Comparison of ENCODE assay signal across 8 mouse cellular contexts in genomic region chr1:121096551-121097550, GRCm38 (mm10).
DNase-seq lines count a peak whose midpoint lies in the region; ATAC-seq and TF ChIP-seq lines count a peak whose summit lies in the region.

No protein-coding gene starts in this region.

- H3K4me2 ChIP-seq in kidney, embryonic 14.5 days (replicated peaks; ENCODE audit: low read depth, low read length) = peak overlapping the region; percentile 72
- peak overlapping the region; percentile 61 for H3K4me2 ChIP-seq in lung, embryonic 16.5 days (ENCODE audit: low read depth, low read length)
- peak overlapping the region; percentile 56 for H3K4me2 ChIP-seq in stomach, embryonic 15.5 days

- peak overlapping the region; percentile 28 for H3K4me3 ChIP-seq in cortical plate, adult 2 months (ENCODE audit: insufficient read depth, low read length)
- H3K4me3 ChIP-seq in heart, embryonic 10.5 days = peak overlapping the region; percentile 54
- H3K4me3 ChIP-seq in kidney, embryonic 14.5 days (ENCODE audit: low read length) = peak overlapping the region; percentile 39
- H3K4me3 ChIP-seq in lung, embryonic 16.5 days (ENCODE audit: low read length) = peak overlapping the region; percentile 33
- peak overlapping the region; percentile 36 for H3K4me3 ChIP-seq in stomach, embryonic 15.5 days (replicated peaks)

- H3K9me3 ChIP-seq in heart, embryonic 10.5 days = no peaks in the 10 kb centered on the region
- H3K9me3 ChIP-seq in kidney, embryonic 14.5 days (ENCODE audit: control insufficient read depth, low read length) = no peaks in the 10 kb centered on the region
- H3K9me3 ChIP-seq in lung, embryonic 16.5 days (ENCODE audit: control insufficient read depth, low read length) = no peaks in the 10 kb centered on the region
- H3K9me3 ChIP-seq in stomach, embryonic 15.5 days = no peaks in the 10 kb centered on the region

- peak; percentile 13 for DNase-seq in adrenal gland, postnatal 10 days
- DNase-seq in adrenal gland, adult 8-10 months = no peak
- peak; percentile 76 for DNase-seq in heart, embryonic 10.5 days (ENCODE audit: low spot score)

- H3K27me3 ChIP-seq in heart, embryonic 10.5 days (ENCODE audit: insufficient read depth, poor library complexity, severe bottlenecking) = peaks cover 10% of the 10 kb centered on the region
- H3K27me3 ChIP-seq in kidney, embryonic 14.5 days (ENCODE audit: control insufficient read depth, insufficient read depth, low read length) = no peaks in the 10 kb centered on the region
- peaks cover 2% of the 10 kb centered on the region; the same call in 1 of the 2 replicates for H3K27me3 ChIP-seq in lung, embryonic 16.5 days (ENCODE audit: control insufficient read depth, insufficient read depth, low read depth, low read length)
- H3K27me3 ChIP-seq in stomach, embryonic 15.5 days (replicated peaks) = peaks cover 3% of the 10 kb centered on the region; the same call in 1 of the 2 replicates

- no peaks in the 10 kb centered on the region for H3K36me3 ChIP-seq in heart, embryonic 10.5 days
- H3K36me3 ChIP-seq in kidney, embryonic 14.5 days (ENCODE audit: control insufficient read depth, insufficient read depth, low read length) = no peaks in the 10 kb centered on the region
- H3K36me3 ChIP-seq in lung, embryonic 16.5 days (ENCODE audit: control insufficient read depth, insufficient read depth, low read length) = no peaks in the 10 kb centered on the region
- H3K36me3 ChIP-seq in stomach, embryonic 15.5 days = no peaks in the 10 kb centered on the region

- no peak for TF ChIP-seq CTCF in cortical plate, adult 2 months (IDR thresholded peaks at IDR 0.05; ENCODE audit: extremely low read depth, insufficient read depth, low read length)

- peak; percentile 62; the same call in 1 of the 2 replicates for ATAC-seq in kidney, embryonic 14.5 days (ENCODE audit: low FRiP score, low TSS enrichment)
- ATAC-seq in lung, embryonic 16.5 days (ENCODE audit: low read depth) = peak; percentile 82; the same call in 1 of the 2 replicates
- ATAC-seq in stomach, embryonic 15.5 days (ENCODE audit: insufficient read depth, low FRiP score, low read depth) = peak; percentile 22; the same call in 1 of the 2 replicates
- no peak for ATAC-seq in monocyte, adult 5-6 weeks (replicated peaks; ENCODE audit: insufficient number of reproducible peaks, low FRiP score, low TSS enrichment, poor library complexity, severe bottlenecking)

- 4% methylated on average over 28 of the region's 28 CpGs for WGBS in heart, embryonic 10.5 days
- 6% methylated on average over 28 of the region's 28 CpGs for WGBS in kidney, embryonic 14.5 days
- 4% methylated on average over 28 of the region's 28 CpGs for WGBS in lung, embryonic 16.5 days
- 6% methylated on average over 28 of the region's 28 CpGs for WGBS in stomach, embryonic 15.5 days

- H3K27ac ChIP-seq in cortical plate, adult 2 months (ENCODE audit: insufficient read depth, low read length) = no peak overlapping the region
- H3K27ac ChIP-seq in heart, embryonic 10.5 days = peak overlapping the region; percentile 10; the same call in 1 of the 2 replicates
- no peak overlapping the region for H3K27ac ChIP-seq in kidney, embryonic 14.5 days (ENCODE audit: low read depth, low read length)
- no peak overlapping the region for H3K27ac ChIP-seq in lung, embryonic 16.5 days (ENCODE audit: low read length)
- 0 out of 2 replicates have a peak overlapping the region, but pooled peaks have one; percentile 26 for H3K27ac ChIP-seq in stomach, embryonic 15.5 days

- TF ChIP-seq POLR2A in cortical plate, adult 2 months (IDR thresholded peaks at IDR 0.05; ENCODE audit: extremely low read depth, insufficient read depth, low read length) = no peak

- H3K4me1 ChIP-seq in cortical plate, adult 2 months (ENCODE audit: control insufficient read depth, insufficient read depth, low read length) = no peaks in the 10 kb centered on the region
- no peaks in the 10 kb centered on the region for H3K4me1 ChIP-seq in heart, embryonic 10.5 days
- H3K4me1 ChIP-seq in kidney, embryonic 14.5 days (ENCODE audit: control insufficient read depth, insufficient read depth, low read length) = no peaks in the 10 kb centered on the region
- H3K4me1 ChIP-seq in lung, embryonic 16.5 days (replicated peaks; ENCODE audit: control insufficient read depth, insufficient read depth, low read length) = no peaks in the 10 kb centered on the region
- H3K4me1 ChIP-seq in stomach, embryonic 15.5 days = no peaks in the 10 kb centered on the region

- peak overlapping the region; percentile 18; the same call in 1 of the 2 replicates for H3K9ac ChIP-seq in kidney, embryonic 14.5 days (ENCODE audit: low read depth, low read length)
- H3K9ac ChIP-seq in lung, embryonic 16.5 days (ENCODE audit: low read length) = no peak overlapping the region; the same call in 1 of the 2 replicates
- no peak overlapping the region for H3K9ac ChIP-seq in stomach, embryonic 15.5 days

Comparison
In these comparisons a context has a peak if more than half of its experiments do, and no peak if none do; other contexts are left out.
1. H3K27ac ChIP-seq: peak in heart, embryonic 10.5 days (single experiment) and stomach, embryonic 15.5 days (single experiment); none in cortical plate, adult 2 months (single experiment), kidney, embryonic 14.5 days (single experiment) and lung, embryonic 16.5 days (single experiment).
2. Peak in every context shown above with its lines, with median percentiles within 50 percentile points of each other: H3K4me3 ChIP-seq and H3K4me2 ChIP-seq.